Mouse (Mus musculus) megakaryocyte, embryonic 14.5 days (primary cell): ENCODE data around the gene Srpk3.

Experiments
- FLI1 ChIP-seq: IDR thresholded peaks from 2 replicates; pipeline ENCODE4 v1.6.1; 2012; ENCODE audit warnings: low read length, inconsistent platforms, mixed read lengths
- GATA1 ChIP-seq: IDR thresholded peaks from 3 replicates; pipeline ENCODE4 v1.6.1; 2012; ENCODE audit warnings: mixed read lengths, low read length, inconsistent platforms, borderline replicate concordance

- TF ChIP-seq GATA1 = no peak
- TF ChIP-seq FLI1 = no peak
These were observed 12.4 kb downstream of the Srpk3 start, which contains the start of the genes Idh3g and Ssr4 for GRCm38 (mm10) chrX:73786364-73787224.
